Mouse (Mus musculus) kidney, postnatal 4 days (tissue): Measurements from ENCODE around the gene Leng8.
"Not testable (repeated sequence)": the region's sequence is repeated elsewhere in the genome, so short reads cannot be mapped to it uniquely, and the experiment has no call there.

Experiments used
- DNase-seq, 2 experiments: peaks; one replicate each; pipeline ENCODE4 v3.0.0; 2021; ENCODE audit warnings: mixed read lengths in 2 of 2

Leng8 gene

DNA sequence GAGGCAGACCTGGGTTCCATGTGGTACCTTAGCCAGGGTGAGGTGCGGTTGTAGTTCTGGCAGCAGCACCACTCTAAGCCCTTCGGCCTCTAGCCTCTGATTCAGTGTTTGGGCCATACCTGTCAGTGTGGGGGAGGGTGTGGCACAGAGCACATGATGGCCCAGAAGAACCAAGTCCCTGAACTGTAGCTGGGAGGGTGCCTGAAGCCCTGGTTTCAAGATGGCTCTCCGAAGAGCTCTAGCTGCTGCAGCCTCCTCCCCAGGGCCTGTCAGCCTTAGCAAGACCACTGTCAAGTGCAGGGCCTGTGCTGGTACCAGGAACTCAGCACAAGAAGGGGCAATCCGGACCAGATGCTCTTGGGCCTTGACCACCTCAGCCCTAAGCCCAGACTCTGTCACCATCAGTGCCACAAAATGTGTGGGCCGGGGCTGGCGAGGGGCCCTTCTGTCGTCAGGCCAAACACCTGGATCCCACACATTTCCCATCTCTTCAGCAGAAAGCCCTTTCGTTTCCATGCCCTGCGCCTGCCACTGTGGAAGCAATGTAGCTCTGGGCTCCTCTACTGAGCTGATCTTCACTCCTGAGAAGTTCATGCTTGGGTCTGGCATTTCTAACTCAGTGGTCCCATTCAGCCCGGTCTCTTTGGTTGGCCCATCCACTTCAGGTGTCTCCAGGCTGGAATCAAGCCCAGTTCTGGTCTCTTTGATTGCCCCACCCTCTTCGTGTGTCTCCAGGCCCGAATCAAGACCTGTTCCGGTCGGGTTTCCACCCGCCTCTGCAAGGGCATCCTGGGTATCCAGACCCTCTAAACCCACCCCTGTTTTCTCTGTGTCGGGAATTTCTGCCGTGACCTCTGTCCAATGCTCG is 11.7 kb downstream of the Leng8 start:
- DNase-seq: no peak

DNA sequence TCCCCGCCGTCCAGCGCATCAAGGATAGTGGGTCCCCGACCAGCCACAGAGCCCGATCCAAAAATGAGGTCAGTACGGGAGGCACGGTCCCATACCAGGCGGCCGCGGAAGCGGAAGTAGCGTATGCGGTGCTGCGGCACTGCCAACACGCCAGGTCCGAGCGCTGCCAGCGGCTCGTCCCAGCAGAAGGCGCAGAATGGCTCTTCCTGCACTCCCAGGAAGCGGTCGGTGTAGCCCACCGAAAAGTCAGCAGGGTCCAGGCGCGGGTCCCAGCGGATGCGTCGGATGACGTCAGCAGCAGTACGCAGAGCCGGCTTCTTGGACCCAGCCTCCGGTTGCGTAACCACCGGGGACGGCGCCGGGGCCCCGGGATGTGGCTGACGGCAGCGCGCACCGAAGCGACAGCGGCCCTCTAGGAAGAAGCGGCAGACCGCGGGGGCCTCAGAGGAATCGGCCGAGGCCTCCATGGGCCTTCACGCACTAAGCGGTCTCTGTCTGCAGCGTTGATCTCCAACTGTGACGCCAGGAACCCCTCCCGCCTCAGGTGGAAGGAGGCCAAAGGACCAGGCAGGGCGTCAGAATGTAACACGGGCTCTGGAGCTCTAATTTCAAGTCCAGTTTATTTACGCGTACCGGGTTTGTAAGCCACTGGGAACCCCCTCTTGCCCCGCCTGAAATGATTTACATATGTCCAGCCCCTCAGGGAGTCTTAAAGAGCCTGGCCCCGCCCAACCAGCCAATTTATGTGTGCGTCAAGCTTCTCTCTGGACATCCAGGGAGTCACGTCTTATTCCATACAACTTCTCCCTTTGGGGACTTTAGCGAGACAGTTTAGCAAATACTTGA is 12.6 kb downstream of the Leng8 start:
- DNase-seq: peak; percentile 77 to 85

DNA sequence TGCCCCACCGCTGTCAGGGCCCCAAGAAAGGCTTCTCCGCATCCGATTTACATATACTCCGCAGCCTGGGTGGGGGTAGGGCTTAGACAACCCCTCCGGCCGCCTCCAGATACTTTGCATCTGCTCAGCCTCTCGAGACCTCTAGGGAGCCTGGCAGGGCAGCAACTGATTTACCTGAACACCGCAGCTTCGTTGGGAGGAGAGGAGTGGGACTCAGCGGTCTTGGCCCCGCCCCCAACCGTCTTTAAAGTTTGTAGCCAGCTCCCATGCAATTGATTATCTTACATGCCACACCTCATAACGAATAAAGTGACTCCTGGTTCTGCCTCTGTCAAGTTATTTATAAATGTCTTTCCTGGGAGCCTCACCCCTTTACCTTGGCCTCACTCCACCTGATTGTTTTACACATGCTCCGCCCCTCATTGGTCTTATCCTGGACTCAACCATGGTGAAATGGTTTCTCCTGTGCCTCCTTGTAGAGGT is 13.3 kb downstream of the Leng8 start, which contains the start of gene Leng9:
Gene Leng9 (minus strand): TSS at position 316 of the 483 bp plus-strand sequence.
- DNase-seq: peak; percentile 51 to 67

- peak; percentile 54 to 67 for DNase-seq
Measured at GRCm38 (mm10) chr7:4150811-4151221, 14.0 kb downstream of the Leng8 start.

DNA sequence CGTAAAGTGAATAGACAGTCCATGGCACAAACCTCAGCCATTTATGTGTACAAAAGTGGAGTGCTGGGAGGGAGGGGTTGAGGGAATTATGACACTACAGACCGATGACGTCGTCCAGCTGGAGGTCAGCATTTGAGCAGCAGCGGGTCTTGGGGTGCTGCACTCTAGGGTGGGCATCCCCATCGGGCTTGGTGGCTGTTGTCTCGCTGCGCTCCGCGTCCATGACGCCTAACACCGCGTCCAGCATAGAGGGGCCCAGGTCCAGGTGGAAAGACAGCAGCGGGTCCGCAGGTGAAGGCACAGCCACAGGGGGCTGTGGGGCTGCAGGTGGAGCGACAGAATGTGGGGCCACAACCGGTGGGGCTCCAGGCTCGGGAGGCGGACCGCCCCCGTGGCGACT is 14.4 kb downstream of the Leng8 start:
- no peak for DNase-seq

DNA sequence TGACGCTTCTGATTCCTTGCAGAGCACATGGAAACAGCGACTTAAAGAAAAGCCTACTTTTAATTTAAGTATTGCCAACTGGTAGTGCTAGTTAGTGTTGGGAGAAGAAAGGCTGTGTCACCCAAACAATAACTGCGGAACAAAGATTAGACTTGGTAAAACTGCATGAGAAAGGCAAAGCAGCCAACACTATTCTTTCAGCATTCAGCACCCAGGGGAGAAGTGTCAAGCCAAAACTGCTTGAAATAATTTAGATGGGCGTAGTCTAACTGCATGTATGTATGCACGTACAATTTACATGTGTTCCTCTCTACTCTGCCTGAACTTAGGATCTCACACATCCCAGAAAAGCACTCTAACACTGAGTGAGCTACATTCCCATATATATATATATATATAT is 17.5 kb downstream of the Leng8 start:
- DNase-seq: no peak

GRCm38 (mm10) chr7:4154976-4155375 is 18.1 kb downstream of the Leng8 start:
- no peak for DNase-seq

DNA sequence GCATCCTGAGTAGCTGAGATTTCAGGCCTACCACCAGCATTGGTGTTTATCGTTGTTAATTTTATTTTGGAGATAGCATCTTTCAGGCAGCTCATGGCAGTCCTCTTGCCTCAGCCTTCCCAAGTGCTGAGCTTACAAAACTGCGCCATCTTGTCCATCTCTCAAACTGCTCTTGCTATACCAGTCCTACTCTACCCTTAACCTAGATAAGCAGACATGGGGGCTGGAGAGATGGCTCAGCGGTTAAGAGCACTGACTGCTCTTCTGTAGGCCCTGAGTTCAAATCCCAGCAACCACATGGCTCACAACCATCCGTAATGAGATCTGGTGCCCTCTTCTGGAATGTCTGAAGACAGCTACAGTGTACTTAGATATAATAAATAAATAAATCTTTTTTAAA is 24.8 kb downstream of the Leng8 start:
- not testable (repeated sequence) for DNase-seq

GRCm38 (mm10) chr7:4163571-4164072 is 26.8 kb downstream of the Leng8 start:
- peak; percentile 34 to 48 for DNase-seq

DNA sequence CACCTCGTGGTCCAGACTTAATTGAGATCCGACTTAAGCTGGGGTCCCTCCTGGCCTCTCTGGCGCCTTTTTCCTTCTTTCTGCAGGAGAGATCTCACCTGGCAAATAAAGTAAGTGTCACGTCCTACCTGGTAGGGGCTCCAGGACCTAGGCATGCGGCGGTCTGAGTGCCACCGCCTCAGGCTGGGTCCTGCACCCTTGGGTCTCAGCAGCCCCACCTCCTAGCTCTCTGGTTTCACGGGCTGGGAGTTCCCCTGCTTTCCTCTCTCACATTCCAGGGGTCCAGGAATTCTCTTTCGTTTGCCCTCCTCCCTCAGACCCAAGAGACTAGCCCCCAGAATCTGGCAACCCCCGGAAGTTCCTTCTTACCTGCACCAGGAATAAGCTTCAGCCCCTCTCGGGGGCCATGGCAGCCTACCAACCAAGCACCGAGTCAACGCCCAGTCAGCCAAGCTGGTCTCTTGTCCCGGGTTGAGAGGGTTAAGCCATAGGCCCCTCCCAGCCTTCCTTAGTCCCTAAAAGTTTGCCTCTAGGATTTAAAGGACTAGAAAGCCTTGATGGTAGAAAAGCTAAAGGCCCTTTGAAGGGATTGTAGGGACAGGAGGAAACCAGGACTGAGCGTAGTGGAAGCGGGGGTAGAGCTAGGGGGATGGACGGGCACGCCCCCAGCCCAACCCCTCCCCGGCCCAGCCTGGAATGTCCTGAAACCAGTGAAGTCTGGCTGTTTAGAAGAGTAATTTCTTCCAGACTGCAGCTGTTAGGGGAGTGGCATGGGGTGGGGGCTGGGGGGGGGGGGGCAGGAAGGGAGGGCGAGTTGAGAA is 27.5 kb downstream of the Leng8 start, which contains the start of gene Cdc42ep5:
Gene Cdc42ep5 (minus strand): TSS at position 771 of the 821 bp plus-strand sequence.
- DNase-seq: peak; percentile 82 to 86

- peak in 1 of 2 experiments; percentile 42 for DNase-seq
Measured at GRCm38 (mm10) chr7:4165286-4165685, 28.4 kb downstream of the Leng8 start.

DNA sequence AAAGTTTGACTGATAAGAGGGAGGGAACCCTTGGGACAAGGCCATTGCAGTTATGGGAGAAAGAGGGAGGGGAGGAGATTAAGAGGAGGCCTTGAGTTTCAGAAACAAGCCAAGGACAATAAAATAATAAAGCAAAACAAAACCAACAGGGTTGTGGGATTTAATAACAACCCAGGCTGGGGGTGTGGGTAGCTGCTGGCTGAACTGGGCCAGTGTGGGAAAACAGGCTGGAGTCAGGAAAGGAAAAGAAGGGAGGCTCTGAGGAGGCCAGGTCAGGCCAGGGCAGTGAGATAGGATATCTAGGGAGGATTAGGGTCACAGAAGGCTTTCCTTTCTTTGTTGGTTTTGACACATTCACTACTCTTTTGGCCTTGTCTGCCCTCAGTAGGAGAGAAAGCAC is 30.3 kb downstream of the Leng8 start:
- DNase-seq: no peak

DNA sequence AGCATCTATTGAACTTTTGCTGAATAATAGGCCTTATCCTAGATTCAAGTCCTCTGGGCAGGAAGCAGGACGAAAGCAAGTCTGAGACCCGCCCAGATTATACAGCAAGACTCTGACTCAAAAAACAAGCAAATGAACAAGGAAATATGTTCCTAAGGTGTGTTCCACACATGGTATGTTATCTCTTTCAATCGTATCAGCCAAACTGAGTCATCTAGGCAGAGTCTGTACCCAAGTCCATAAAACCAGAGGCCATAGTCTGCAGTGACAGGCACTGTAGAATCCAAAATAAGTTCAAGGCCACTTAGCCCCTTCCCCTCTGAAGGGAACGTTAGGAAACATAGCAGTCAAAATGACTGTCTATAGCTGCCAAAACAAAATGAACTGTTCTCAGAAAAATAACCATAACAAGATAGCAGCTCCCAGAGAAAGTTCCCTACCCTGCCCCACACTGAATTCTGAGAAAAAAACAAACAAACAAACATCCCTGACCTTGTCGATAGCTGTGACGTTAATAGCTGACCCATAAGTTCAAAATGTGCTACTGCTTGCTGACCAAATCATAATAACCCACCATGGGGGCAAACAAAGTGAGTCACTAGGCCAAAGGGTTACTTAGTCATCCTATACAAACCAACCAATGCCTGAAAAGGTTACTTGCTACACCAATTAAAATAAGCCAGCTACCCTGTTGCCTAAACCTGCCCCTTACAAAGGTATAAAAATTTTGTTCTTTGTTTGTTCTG is 33.5 kb downstream of the Leng8 start:
- DNase-seq: no peak

- DNase-seq: peak; percentile 83 to 84
Measured at GRCm38 (mm10) chr7:4178438-4178837, 41.6 kb downstream of the Leng8 start.
